Mouse (Mus musculus): ENCODE data around the gene Tbc1d12.

Gene Tbc1d12

DNA sequence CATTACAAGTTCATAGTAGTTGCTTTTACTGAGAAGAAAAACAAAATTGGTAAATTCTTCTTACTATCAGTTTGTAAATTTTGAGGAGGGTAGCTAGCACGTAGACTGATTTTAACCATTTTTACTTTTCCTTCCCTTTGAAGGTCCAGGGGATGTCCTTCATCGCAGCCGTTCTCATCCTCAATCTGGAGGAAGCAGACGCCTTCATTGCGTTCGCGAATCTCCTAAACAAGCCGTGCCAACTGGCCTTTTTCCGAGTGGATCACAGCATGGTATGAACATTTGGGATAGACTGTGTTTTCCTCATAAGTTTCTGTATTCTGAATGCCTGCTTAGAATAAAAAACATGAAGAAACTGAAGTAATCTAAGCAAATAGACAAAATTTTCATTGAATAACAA lies 77.4 kb downstream of the Tbc1d12 start:
- DNase-seq (ENCODE audit: low spot score in 2 of 2), result no peak

DNA sequence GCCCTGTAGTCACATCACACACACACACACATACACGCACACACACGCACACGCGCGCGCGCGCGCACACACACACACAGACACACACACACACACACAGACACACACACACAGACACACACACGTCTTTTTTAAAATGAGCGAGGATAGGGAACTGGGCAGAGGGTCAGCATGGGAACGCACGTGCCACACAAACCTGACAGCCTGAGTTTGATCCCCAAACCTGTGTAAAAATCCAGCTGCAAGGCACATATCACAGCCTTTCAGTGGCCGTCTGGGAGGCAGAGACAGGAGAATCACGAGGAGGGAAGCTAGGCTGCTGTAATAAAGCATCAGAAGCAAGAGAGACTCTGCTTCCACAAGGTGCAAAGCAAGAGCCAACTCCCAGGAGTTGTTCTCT lies 78.5 kb downstream of the Tbc1d12 start:
- DNase-seq (ENCODE audit: low spot score in 2 of 2), result no peak

DNA sequence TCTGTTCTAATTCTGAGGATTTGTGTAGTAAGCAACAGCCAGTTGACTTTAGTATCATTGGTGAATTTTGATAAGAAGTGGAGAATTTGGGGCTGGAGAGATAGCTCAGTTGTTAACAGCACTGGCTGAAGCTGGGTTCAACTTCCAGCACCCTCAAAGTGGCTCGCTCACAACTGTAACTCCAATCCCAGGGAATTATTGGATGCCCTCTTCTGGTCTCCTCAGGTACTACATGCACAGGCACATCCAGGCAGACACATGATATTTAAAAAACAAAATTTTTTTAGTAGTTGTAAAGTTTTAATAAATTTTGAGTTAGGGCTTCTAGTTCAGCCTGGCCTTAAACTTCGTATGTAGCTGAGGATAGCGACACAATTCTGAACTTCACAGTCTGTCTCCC lies 79.3 kb downstream of the Tbc1d12 start:
- DNase-seq (ENCODE audit: low spot score in 2 of 2), result peak in 1 of 2 experiments; percentile 42

DNA sequence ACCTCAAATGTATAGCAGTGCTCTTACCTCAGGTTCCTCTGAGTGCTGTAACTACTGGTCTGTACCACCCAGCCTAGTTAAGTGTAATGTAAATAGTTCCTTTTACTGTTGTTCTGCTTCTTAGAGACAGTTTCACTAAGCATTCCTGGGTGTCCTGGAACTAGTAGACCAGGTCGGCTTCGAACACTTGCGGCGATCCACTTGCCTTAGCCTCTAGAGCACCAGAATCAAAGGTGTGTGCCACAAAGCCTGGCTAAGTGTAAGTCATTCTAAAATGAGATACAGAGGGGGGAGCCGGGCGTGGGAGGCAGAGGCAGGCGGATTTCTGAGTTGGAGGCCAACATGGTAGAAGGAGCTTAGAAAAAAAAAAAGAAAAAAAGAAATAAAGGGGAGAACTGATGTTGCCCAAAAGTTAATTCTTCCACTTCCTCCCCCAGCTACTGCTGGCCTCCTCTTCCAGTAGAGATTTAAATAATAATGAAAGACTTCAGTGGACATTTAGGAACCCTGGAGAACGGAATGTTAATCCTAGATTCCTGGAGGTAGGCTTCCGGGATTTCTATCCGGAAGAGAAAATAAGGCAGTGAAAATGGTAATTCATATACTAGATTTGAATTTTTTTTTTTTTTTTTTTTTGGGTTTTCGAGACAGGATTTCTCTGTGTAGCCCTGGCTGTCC lies 92.2 kb downstream of the Tbc1d12 start:
- DNase-seq (ENCODE audit: low spot score in 2 of 2), result no peak

DNA sequence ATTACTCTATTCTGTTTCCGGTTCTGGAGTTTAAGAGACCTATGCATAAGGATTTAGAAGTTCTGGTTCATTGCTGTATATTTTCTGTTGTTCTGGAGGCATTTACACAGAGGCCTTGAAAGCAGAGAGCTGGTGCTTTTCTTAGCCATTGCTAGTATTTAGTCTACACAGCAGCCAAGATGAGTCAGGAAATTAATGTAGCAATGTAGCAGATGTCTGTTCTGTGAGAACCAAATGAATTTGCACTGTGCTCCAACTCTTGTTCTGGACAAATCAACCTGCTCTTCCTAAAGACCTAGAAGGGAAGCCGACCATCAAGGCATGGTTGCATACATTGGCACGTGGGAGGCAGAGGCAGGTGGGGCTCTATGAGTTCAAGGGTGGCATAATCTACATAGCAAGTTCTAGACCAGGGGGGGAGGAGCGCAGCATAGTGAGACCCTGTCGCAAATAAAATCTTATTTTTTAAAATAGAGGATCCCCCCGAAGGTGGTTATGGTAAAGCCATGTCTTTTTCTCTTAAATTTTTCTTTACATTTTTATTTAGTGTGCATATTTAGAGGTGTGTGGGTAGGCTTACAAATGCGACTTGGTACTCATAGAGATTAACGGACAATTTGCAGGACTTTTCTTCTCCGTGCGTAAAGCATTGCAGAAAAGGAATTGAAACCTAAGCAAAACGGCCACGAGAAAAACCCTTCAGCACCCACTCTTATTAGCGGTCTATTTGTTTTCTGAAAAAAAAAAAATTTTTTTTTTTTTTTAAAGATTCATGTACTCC lies 93.3 kb downstream of the Tbc1d12 start:
- DNase-seq (ENCODE audit: low spot score in 2 of 2), result no peak

DNA sequence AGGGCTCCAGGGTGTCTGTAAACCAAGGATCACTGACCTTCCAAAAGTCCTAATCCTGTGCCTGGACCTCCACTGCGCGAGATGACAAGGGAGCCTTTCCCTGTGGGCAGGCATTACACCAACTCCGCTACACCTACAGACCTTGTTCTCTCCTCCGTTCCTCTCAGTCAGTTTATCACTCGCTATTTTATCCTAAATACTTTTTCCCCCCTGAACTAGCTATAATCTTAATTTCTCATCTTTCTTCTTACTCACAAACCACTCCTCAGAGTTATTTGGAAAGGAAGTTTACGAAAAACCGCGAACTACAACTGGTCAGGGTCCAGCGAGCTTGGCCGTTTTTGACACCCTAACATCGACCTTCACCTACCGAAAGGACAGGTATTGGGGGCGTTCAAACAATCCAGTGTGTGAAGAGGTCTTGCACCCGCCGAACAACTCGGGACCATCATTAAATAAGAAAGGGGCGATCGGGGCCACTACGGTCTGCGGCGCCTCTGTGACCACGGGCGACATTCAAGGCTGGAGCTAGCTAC lies 93.9 kb downstream of the Tbc1d12 start:
- no peak for DNase-seq (ENCODE audit: low spot score in 2 of 2)

DNA sequence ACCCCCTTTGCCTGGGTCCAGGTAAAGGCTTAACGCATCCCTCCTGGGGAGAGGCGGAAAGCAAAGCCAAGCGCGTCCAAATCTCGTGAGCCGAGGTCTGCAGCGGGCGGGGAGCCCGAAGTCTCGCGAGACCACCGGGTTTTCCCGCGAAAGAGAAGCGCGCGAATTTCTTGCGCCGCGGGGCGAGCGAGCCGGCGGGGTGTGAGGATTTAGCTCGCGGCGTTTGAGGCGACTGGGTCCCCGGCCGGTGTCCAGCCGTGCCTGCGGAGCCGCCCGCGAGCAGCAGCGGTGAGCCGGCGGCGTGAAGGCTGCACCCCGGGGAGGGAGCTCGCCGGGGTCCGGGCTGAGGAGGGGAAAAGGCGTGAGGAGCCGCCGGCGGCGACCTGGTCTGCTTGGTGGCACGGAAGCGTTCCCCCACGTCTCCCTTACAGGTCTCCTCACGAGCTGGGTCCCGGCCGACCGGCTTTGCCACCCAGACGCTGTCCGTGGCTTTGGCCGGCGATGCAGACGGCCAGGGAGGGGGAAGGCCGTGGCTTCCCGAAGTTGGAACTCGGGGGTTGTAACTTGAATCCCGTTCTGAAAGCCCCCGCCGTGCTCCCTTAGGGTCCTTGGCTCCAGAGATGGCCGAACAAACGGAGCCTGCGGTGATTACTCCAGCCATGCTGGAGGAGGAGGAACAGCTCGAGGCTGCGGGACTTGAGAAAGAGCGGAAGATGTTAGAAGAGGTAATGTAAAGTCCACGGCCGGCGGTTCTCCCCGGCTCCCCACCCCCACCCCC lies 94.6 kb downstream of the Tbc1d12 start, which contains the start of gene Hells:
Hells (plus strand) TSS at position 128 of the 778 bp plus-strand sequence.
- peak; percentile 71 to 89 for DNase-seq (ENCODE audit: low spot score in 2 of 2)

DNA sequence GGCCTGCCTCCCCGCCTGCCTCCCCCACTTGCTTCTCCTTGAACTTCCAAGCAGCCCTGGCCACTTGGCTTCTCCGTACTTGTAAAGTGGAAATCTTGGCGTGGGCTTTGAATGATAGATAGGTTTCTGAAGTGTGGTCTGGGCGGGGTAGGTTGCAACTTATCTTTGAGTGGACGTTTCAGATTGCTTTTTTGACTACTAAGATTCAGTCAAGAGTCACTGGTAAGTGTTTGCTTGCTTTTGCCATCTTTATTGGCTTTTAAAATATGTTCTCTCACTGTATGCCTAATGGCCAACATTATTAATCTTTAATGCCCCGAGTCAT lies 95.1 kb downstream of the Tbc1d12 start:
- no peak for DNase-seq (ENCODE audit: low spot score in 2 of 2)

DNA sequence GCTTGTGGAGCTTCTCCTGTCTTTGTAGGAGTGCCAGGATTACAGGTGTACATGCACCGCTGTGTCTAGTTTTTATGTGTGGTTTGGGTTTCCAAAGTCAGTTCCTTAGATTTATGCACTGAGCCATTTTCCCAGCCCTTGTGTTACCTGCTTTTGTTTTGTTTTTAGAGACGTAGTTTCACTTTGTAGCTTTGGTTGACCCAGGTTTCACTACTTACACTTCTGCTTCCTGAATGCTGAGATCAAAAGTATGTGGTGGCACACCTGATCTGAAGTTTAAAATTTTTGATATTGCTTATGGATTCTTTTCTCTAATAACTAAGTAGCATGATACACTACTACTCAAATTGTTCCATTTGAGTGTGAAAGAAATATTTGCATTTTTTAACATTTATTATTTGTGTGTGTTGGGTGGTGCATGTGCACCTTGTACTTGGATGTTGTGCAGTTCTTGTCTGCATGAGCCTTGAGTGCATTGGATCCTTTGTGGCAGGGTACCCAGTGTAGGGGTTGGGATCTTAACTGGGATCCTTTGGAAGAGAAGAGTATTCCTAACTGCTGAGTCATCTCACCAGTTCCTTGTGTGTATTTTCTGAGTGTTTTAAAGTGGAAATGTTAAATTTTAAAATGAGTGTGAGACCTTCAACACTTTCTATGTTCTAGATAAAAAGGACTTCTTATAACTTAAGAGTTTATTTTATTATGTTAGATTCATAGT lies 108.4 kb downstream of the Tbc1d12 start:
- no peak for DNase-seq (ENCODE audit: low spot score in 2 of 2)
